Mouse (Mus musculus) CH12.LX (cell line): ENCODE results near the gene Bmp4. TPM values are rescaled to one million over a fixed set of nuclear protein-coding genes. Genes with fewer than 3 reads are reported as not detected.

ENCODE experiments used
- DNase-seq: peaks from one replicate; pipeline ENCODE4 v3.0.0-alpha.2; 2013; ENCODE audit errors: extremely low read depth
- H3K27ac ChIP-seq: 2 replicates; pipeline ENCODE4 v1.5.1; 2012; ENCODE audit warnings: low read depth, mild to moderate bottlenecking, control low read depth, moderate library complexity; ENCODE audit not compliant: insufficient read depth
- H3K27me3 ChIP-seq: replicated peaks from 2 replicates; pipeline ENCODE3; 2012; ENCODE audit warnings: inconsistent platforms
- H3K36me3 ChIP-seq, 2 experiments: replicated peaks in 1 of 2; 2 replicates each; pipeline versions ENCODE3 to v1.6.1; 2012; ENCODE audit warnings: inconsistent platforms in 1 of 2, low read length in 1 of 2, mild to moderate bottlenecking in 1 of 2, mixed read lengths in 1 of 2, moderate library complexity in 1 of 2; ENCODE audit not compliant: control insufficient read depth in 1 of 2, insufficient read depth in 1 of 2
- H3K4me1 ChIP-seq, 2 experiments: 2 replicates each; pipeline ENCODE4 v1.6.1; 2012; ENCODE audit warnings: inconsistent platforms in 1 of 2, moderate library complexity in 1 of 2; ENCODE audit not compliant: insufficient read depth in 2 of 2, control insufficient read depth in 1 of 2
- H3K4me2 ChIP-seq: 2 replicates; pipeline ENCODE4 v1.6.1; 2012; ENCODE audit warnings: low read depth, mild to moderate bottlenecking, control low read depth; ENCODE audit not compliant: poor library complexity, insufficient read depth, severe bottlenecking
- H3K4me3 ChIP-seq, 3 experiments: fragments of 150-350 bp in 1 of 3; sonication (generic) in 1 of 3; replicated peaks in 1 of 3; 2 replicates each; pipeline versions ENCODE3 to v1.5.1; 2011 to 2012; ENCODE audit warnings: low read depth in 2 of 3, low read length in 2 of 3, mild to moderate bottlenecking in 2 of 3, moderate library complexity in 2 of 3, control low read depth in 1 of 3, improper control_type of control experiment in 1 of 3, inconsistent platforms in 1 of 3, mixed read lengths in 1 of 3; ENCODE audit not compliant: poor library complexity in 1 of 3
- H3K79me2 ChIP-seq: replicated peaks from 2 replicates; pipeline ENCODE4 v1.6.1; 2012; ENCODE audit warnings: mild to moderate bottlenecking, moderate library complexity; ENCODE audit not compliant: control insufficient read depth, poor library complexity, insufficient read depth, severe bottlenecking; ENCODE audit errors: extremely low read depth
- H3K9ac ChIP-seq: 2 replicates; pipeline ENCODE4 v1.6.1; 2012; ENCODE audit warnings: low read depth, mild to moderate bottlenecking, control low read depth, moderate library complexity; ENCODE audit not compliant: insufficient read depth
- H3K9me3 ChIP-seq: replicated peaks from 2 replicates; pipeline ENCODE3; 2012; ENCODE audit warnings: low read length, inconsistent platforms, mixed read lengths
- BHLHE40 ChIP-seq: IDR thresholded peaks from 2 replicates; pipeline ENCODE4 v1.6.1; 2011; ENCODE audit warnings: mild to moderate bottlenecking, low read depth, low read length, improper control_type of control experiment
- CHD1 ChIP-seq: IDR thresholded peaks from 2 replicates; pipeline ENCODE4 v1.6.1; 2012; ENCODE audit warnings: low read depth, low read length, improper control_type of control experiment, inconsistent platforms
- CHD2 ChIP-seq: IDR thresholded peaks from 2 replicates; pipeline ENCODE4 v1.6.1; 2011; ENCODE audit warnings: low read length, improper control_type of control experiment
- CTCF ChIP-seq, 2 experiments: IDR thresholded peaks in 1 of 2; conservative IDR thresholded peaks in 1 of 2; 2 replicates each; pipeline ENCODE4 v1.5.1; 2011 to 2012; ENCODE audit warnings: low read depth in 2 of 2, low read length in 2 of 2, improper control_type of control experiment in 1 of 2, inconsistent platforms in 1 of 2, mild to moderate bottlenecking in 1 of 2, moderate library complexity in 1 of 2
- E2F4 ChIP-seq: IDR thresholded peaks from 2 replicates; pipeline ENCODE4 v1.6.1; 2011; ENCODE audit warnings: low read depth, low read length, improper control_type of control experiment; ENCODE audit not compliant: insufficient replicate concordance
- EP300 ChIP-seq: IDR thresholded peaks from 2 replicates; pipeline ENCODE4 v1.6.1; 2011; ENCODE audit warnings: low read length, improper control_type of control experiment
- ETS1 ChIP-seq: conservative IDR thresholded peaks from 2 replicates; pipeline ENCODE4 v1.6.1; 2012; ENCODE audit warnings: low read depth, mild to moderate bottlenecking, inconsistent platforms, low read length, improper control_type of control experiment, moderate library complexity
- GABPA ChIP-seq: IDR thresholded peaks from 2 replicates; pipeline ENCODE4 v1.6.1; 2012; ENCODE audit warnings: low read depth, low read length, improper control_type of control experiment, inconsistent platforms; ENCODE audit not compliant: insufficient replicate concordance
- IRF4 ChIP-seq: IDR thresholded peaks from 2 replicates; pipeline ENCODE4 v1.6.1; 2014; ENCODE audit warnings: low read depth, mild to moderate bottlenecking, inconsistent platforms, low read length, improper control_type of control experiment
- JUN ChIP-seq: IDR thresholded peaks from 2 replicates; pipeline ENCODE4 v1.6.1; 2011; ENCODE audit warnings: low read depth, mild to moderate bottlenecking, low read length, improper control_type of control experiment, moderate library complexity; ENCODE audit not compliant: insufficient read depth
- JUND ChIP-seq: conservative IDR thresholded peaks from 2 replicates; pipeline ENCODE4 v1.6.1; 2011; ENCODE audit warnings: low read depth, low read length, improper control_type of control experiment
- KAT2A ChIP-seq: IDR thresholded peaks from 2 replicates; pipeline ENCODE4 v1.6.1; 2012; ENCODE audit warnings: low read length, improper control_type of control experiment, inconsistent platforms; ENCODE audit not compliant: insufficient replicate concordance
- MAX ChIP-seq: IDR thresholded peaks from 2 replicates; pipeline ENCODE4 v1.6.1; 2011; ENCODE audit warnings: low read length, improper control_type of control experiment
- MAZ ChIP-seq: IDR thresholded peaks from 2 replicates; pipeline ENCODE4 v1.6.1; 2012; ENCODE audit warnings: low read depth, mild to moderate bottlenecking, inconsistent platforms, low read length, improper control_type of control experiment, moderate library complexity
- MEF2A ChIP-seq: IDR thresholded peaks from 2 replicates; pipeline ENCODE4 v1.6.1; 2014; ENCODE audit warnings: low read depth, mild to moderate bottlenecking, inconsistent platforms, low read length, improper control_type of control experiment, borderline replicate concordance
- MXI1 ChIP-seq: IDR thresholded peaks from 2 replicates; pipeline ENCODE4 v1.6.1; 2011; ENCODE audit warnings: mild to moderate bottlenecking, low read depth, low read length, improper control_type of control experiment
- MYC ChIP-seq: IDR thresholded peaks from 2 replicates; pipeline ENCODE4 v1.6.1; 2011; ENCODE audit warnings: low read depth, mild to moderate bottlenecking, improper control_type of control experiment, low read length
- NRF1 ChIP-seq: IDR thresholded peaks from 2 replicates; pipeline ENCODE4 v1.6.1; 2014; ENCODE audit warnings: low read depth, mild to moderate bottlenecking, inconsistent platforms, low read length, improper control_type of control experiment, moderate library complexity
- PAX5 ChIP-seq: IDR thresholded peaks from 2 replicates; pipeline ENCODE4 v1.6.1; 2012; ENCODE audit warnings: low read length, inconsistent platforms, mixed read lengths
- POLR2AphosphoS2 ChIP-seq: IDR thresholded peaks from 2 replicates; pipeline ENCODE4 v1.6.1; 2011; ENCODE audit warnings: low read depth, low read length, improper control_type of control experiment
- RAD21 ChIP-seq: IDR thresholded peaks from 2 replicates; pipeline ENCODE4 v1.6.1; 2011; ENCODE audit warnings: low read depth, mild to moderate bottlenecking, low read length, improper control_type of control experiment, moderate library complexity
- RCOR1 ChIP-seq: conservative IDR thresholded peaks from 2 replicates; pipeline ENCODE4 v1.6.1; 2012; ENCODE audit warnings: low read depth, mild to moderate bottlenecking, inconsistent platforms, low read length, improper control_type of control experiment
- SIN3A ChIP-seq: IDR thresholded peaks from 2 replicates; pipeline ENCODE4 v1.6.1; 2012; ENCODE audit warnings: low read length, improper control_type of control experiment, inconsistent platforms
- SMC3 ChIP-seq: IDR thresholded peaks from 2 replicates; pipeline ENCODE4 v1.6.1; 2011; ENCODE audit warnings: low read depth, low read length, improper control_type of control experiment
- TCF12 ChIP-seq: IDR thresholded peaks from 2 replicates; pipeline ENCODE4 v1.6.1; 2014; ENCODE audit warnings: low read depth, mild to moderate bottlenecking, inconsistent platforms, low read length, improper control_type of control experiment
- UBTF ChIP-seq: IDR thresholded peaks from 2 replicates; pipeline ENCODE4 v1.6.1; 2012; ENCODE audit warnings: low read depth, mild to moderate bottlenecking, inconsistent platforms, low read length, improper control_type of control experiment, moderate library complexity
- ZC3H11A ChIP-seq: IDR thresholded peaks from 2 replicates; pipeline ENCODE4 v1.6.1; 2012; ENCODE audit warnings: low read depth, mild to moderate bottlenecking, inconsistent platforms, low read length, improper control_type of control experiment
- ZKSCAN1 ChIP-seq: IDR thresholded peaks from 2 replicates; pipeline ENCODE4 v1.6.1; 2012; ENCODE audit warnings: low read depth, inconsistent platforms, low read length, improper control_type of control experiment, borderline replicate concordance
- ZNF384 ChIP-seq: IDR thresholded peaks from 2 replicates; pipeline ENCODE4 v1.6.1; 2012; ENCODE audit warnings: low read depth, low read length, improper control_type of control experiment, inconsistent platforms
- dilution Hi-C: fragments of 300-500 bp; cut with MboI; formaldehyde crosslinking; loops from 2 replicates; pipeline ENCODE4 v1.14.3; 2020; ENCODE audit warnings: low sequenced_read_pairs; ENCODE audit not compliant: extremely low pct_unique_long_range_greater_than_20kb, extremely low pct_ligation_motif_present
- in situ Hi-C: fragments of 300-500 bp; cut with MboI; formaldehyde crosslinking; loops from 3 replicates; pipeline ENCODE4 v1.14.3; 2019; ENCODE audit warnings: low sequenced_read_pairs, low pct_ligation_motif_present, low pct_unique_long_range_greater_than_20kb, mixed read lengths
- polyA plus RNA-seq: library from polyadenylated mRNA; unstranded; fragments of >175 nt; gene quantifications from 2 replicates; pipeline ENCODE4 v1.2.1, GENCODE M21; 2012; ENCODE audit warnings: low read depth; ENCODE audit not compliant: insufficient read length
- total RNA-seq, 2 experiments: library from RNA; depleted of rRNA; stranded (reverse); fragments of 300-350 nt in 1 of 2; fragments of >200 nt in 1 of 2; gene quantifications; 2 replicates each; pipeline ENCODE4 v1.2.3; 2012 to 2014

Bmp4 gene
- total and polyA plus RNA-seq, 3 experiments, result not detected

DNA sequence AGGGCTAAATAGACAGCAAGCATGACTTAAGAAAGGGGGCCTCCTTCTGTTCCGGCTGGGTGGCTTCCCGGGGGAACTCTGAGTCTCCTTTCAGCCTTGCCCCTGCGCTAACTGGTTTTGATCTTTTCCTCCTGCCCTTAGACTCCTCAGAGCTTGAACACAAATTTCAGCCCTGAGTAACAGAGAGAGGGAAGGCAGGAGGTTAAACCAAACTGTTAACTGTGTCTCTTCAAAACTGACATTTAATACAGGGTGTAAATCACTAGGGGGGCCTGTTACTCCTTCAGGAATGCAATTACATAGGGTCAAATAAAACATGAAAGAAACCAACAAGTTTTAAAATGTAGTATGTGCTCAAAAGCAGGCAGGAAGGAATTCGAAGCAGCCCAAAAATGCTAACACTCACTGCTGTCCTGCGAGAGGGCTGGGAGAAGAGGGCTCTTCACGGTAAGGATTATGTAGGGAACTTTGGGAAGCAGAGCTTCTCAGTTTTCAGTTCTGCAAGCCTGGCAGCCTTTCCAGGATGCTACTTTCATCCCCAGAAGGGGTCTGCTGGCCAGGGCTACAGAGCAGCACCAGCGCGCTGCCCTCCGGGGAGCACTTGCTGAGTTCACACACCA, 46.1 kb upstream of the Bmp4 start:
- no peaks in the 10 kb centered on the region for H3K9me3 ChIP-seq
- no peaks in the 10 kb centered on the region for H3K36me3 ChIP-seq
- H3K79me2 ChIP-seq, result no peaks in the 10 kb centered on the region
- dilution Hi-C loops (no loop called here), in situ Hi-C loops (no loop called here)
- peaks cover 0 to 10% of the 10 kb centered on the region in 2 experiments; a peak in 2 of 4 replicates for H3K4me1 ChIP-seq
- no peak overlapping the region for H3K4me3 ChIP-seq
- no peak overlapping the region for H3K27ac ChIP-seq
- no peaks in the 10 kb centered on the region for H3K27me3 ChIP-seq
- H3K4me2 ChIP-seq, result no peak overlapping the region
- no peak for TF ChIP-seq ZKSCAN1
- no peak for TF ChIP-seq UBTF
- TF ChIP-seq NRF1, result no peak
- no peak for TF ChIP-seq MEF2A
- TF ChIP-seq BHLHE40, result no peak
- no peak for TF ChIP-seq JUN
- no peak for TF ChIP-seq MAX
- DNase-seq, result peak; percentile 21
- H3K9ac ChIP-seq, result no peak overlapping the region

DNA sequence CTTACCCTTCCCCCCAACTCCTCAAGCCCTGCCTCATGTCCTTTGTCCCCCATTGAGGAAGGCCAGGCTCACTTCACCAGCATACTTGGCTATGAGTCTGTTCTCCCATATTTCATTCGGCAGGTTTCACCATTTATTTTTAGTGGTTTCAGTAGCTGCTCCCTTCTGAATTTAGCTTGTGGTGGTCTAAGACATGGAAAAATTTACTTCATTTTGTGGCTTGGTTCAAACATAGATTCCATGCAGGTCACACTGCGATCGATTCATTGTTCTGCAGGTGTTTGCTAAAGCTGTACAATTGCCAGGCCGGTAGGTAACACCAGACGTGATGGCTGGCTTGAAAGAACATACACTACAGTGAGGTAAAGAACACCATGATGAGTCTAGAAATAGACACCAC, 39.8 kb upstream of the Bmp4 start:
- no peaks in the 10 kb centered on the region for H3K36me3 ChIP-seq
- no peaks in the 10 kb centered on the region for H3K79me2 ChIP-seq
- H3K4me1 ChIP-seq, result peaks cover 7 to 15% of the 10 kb centered on the region in 2 experiments; a peak in 3 of 4 replicates
- DNase-seq, result peak; percentile 31
- no peaks in the 10 kb centered on the region for H3K27me3 ChIP-seq
- no peak overlapping the region for H3K4me3 ChIP-seq
- dilution Hi-C loops, result no loop called here
- H3K4me2 ChIP-seq, result no peak overlapping the region
- in situ Hi-C loops, result no loop called here
- no peaks in the 10 kb centered on the region for H3K9me3 ChIP-seq
- H3K9ac ChIP-seq, result no peak overlapping the region
- no peak overlapping the region for H3K27ac ChIP-seq
- TF ChIP-seq RCOR1 (no peak), IRF4 (peak; percentile 38; the same call in 1 of the 2 replicates), ZNF384 (no peak), RAD21 (no peak), SMC3 (no peak), JUND (peak; percentile 44; the same call in 1 of the 2 replicates), ETS1 (peak; percentile 53), MYC (no peak), MXI1 (no peak), BHLHE40 (peak; percentile 59; the same call in 1 of the 2 replicates), ZC3H11A (no peak), POLR2AphosphoS2 (no peak), KAT2A (no peak), MEF2A (peak; percentile 91), GABPA (no peak), CHD1 (no peak), PAX5 (no peak), SIN3A (no peak), CTCF (conservative IDR thresholded peaks at IDR 0.05 in 1 of 2, IDR thresholded peaks at IDR 0.05 in 1 of 2; ENCODE audit: low read depth in 2 of 2, low read length in 2 of 2) (no peak), TCF12 (0 out of 2 replicates have a peak, but pooled peaks have one; percentile 48), EP300 (peak; percentile 67), JUN (peak; percentile 70; the same call in 1 of the 2 replicates), E2F4 (no peak), MAZ (0 out of 2 replicates have a peak, but pooled peaks have one; percentile 25), CHD2 (no peak)
